Mouse (Mus musculus): ENCODE measurements around the gene Paqr4.

DNA sequence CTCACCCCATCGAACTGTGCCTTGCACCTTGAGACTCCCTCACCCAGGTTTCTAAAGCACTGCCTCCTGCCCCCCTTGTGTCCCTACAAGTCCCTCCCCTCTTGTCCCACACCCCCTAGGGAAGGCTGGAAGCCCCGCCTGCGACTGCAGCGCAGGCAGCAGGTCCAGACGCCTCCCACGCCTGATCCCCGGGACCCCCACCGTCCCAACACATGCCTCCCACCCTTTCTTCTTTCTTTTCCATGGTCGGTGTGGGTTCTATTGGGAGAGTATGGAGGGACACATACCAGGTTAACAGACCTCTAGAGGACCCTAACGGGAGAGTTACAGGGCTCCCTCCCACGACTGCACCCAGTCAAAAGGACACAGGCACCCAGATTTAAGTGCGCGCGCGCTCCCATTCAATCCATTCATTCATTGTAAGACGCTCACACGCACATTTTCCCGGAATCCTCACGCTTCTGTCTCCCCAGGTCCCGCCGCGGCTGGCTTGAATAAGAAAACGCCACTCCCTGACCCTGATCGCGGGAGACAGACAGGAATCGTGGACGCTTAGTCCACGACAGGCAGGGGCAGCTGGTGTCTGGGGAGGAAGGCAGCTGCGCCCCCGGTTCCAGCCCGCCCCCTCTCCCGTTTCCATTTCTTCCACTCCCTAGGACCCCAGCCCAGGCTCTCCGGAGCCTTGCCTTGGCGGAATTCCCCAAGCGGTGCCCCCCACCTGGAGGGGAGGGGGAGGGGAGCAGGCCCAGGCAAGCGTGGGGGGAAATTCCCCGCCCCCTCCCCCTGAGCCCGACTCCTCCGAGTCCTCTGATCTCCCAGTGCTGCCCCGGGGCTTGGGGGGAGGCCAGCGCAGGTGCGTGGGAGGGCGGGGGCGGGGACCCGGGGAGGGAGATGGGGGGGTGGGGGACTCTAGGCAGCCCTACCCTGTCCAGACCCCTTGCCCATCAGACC, 4.9 kb upstream of the Paqr4 start, which contains the start of gene Kremen2:
- TF ChIP-seq CTCF (IDR thresholded peaks at IDR 0.05; ENCODE audit: control insufficient read depth, insufficient read depth, low read length): no peak
- TF ChIP-seq POLR2A (IDR thresholded peaks at IDR 0.05; ENCODE audit: borderline replicate concordance, control insufficient read depth, low read depth, low read length): no peak

Measured in bone marrow, adult 2 months (tissue).